Mouse (Mus musculus) lung, adult 10 weeks (tissue): ENCODE data around the gene Gm20822. TPM values are rescaled to one million over a fixed set of nuclear protein-coding genes. Genes with fewer than 3 reads are reported as not detected.

ENCODE experiments used
- polyA plus RNA-seq: library from polyadenylated mRNA; stranded (reverse); fragments of 350-450 nt; fragmentation: Illumina TruSeq; extraction: RNeasy Lipid Tissue Mini Kit (QIAGEN cat#74804); gene quantifications from one replicate; pipeline ENCODE4 v1.2.3, GENCODE M21; 2014; ENCODE audit warnings: low read depth, low replicate concordance; ENCODE audit not compliant: insufficient read depth

Gene Gm20822
- polyA plus RNA-seq = not detected

GRCm38 (mm10) chrY:15884671-15885070 lies at the start of gene Gm20822:
TSS of gene Gm20822 (minus strand) at chrY:15884771.

